Mouse (Mus musculus) limb, embryonic 10.5 days (tissue): ENCODE data around the gene Chn2. TPM values are rescaled to one million over a fixed set of nuclear protein-coding genes. Genes with fewer than 3 reads are reported as not detected.

Source experiments
- DNase-seq: peaks from one replicate; pipeline ENCODE4 v3.0.0-alpha.2; 2017; ENCODE audit warnings: low spot score
- H3K27ac ChIP-seq: fragments of 300-500 bp; sonication (generic); 2 replicates; pipeline ENCODE4 v1.5.1; 2016; ENCODE audit warnings: mild to moderate bottlenecking
- H3K27me3 ChIP-seq: fragments of 300-500 bp; sonication (generic); 2 replicates; pipeline ENCODE4 v1.6.1; 2016; ENCODE audit warnings: low read depth, mild to moderate bottlenecking; ENCODE audit not compliant: poor library complexity, severe bottlenecking
- H3K36me3 ChIP-seq: fragments of 300-500 bp; sonication (generic); 2 replicates; pipeline ENCODE4 v1.6.1; 2016; ENCODE audit warnings: mild to moderate bottlenecking, moderate library complexity
- H3K4me1 ChIP-seq: fragments of 300-500 bp; sonication (generic); 2 replicates; pipeline ENCODE4 v1.6.1; 2016
- H3K4me3 ChIP-seq: fragments of 300-500 bp; sonication (generic); 2 replicates; pipeline ENCODE4 v1.5.1; 2016; ENCODE audit warnings: mild to moderate bottlenecking, moderate library complexity
- H3K9me3 ChIP-seq: fragments of 300-500 bp; sonication (generic); replicated peaks from 2 replicates; pipeline ENCODE4 v1.6.1; 2016; ENCODE audit warnings: mild to moderate bottlenecking
- WGBS: fragments of 180-500 bp; shearing (Covaris S2); methylation state at CpG from one replicate; pipeline ENCODE4 v1.1.7; 2016; 5-methylcytosine and 5-hydroxymethylcytosine counted together
- polyA plus RNA-seq: library from polyadenylated mRNA; unstranded; fragments of >200 nt; fragmentation: Nextera tagmentation; extraction: Ambion mirVana; gene quantifications from 2 replicates; pipeline ENCODE4 v1.2.1, GENCODE M21; 2016

Chn2 gene
- polyA plus RNA-seq, 1 experiment from 2014 or later, result 7.1 TPM

DNA sequence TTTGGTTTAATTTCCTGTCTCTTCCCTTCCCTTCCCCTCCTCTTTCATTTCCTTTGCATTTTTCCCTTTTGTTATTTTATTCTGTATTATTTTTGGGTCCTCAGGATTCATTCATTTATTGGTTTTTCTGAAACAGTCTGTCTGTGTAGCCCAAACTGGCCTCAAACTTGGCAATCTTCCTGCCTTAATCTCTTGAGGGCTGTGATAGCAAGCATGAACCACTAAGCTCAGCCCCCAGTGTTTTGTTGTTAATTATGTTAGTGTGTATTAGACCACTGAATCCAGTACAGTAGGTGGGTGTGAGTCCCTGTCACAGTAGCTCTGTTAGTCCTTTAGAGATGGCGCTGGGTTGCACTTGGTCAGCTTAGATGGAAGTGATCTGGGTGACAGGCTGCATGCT is 93.2 kb downstream of the Chn2 start:
- no peak overlapping the region for H3K27ac ChIP-seq
- no peaks in the 10 kb centered on the region for H3K9me3 ChIP-seq
- no peaks in the 10 kb centered on the region for H3K27me3 ChIP-seq
- DNase-seq, result no peak
- no peaks in the 10 kb centered on the region for H3K4me1 ChIP-seq
- 92% methylated on average over 1 of the region's 1 CpGs for WGBS
- no peaks in the 10 kb centered on the region for H3K36me3 ChIP-seq
- no peak overlapping the region for H3K4me3 ChIP-seq

- Histone ChIP-seq H3K4me3 (no peak overlapping the region), H3K9me3 (no peaks in the 10 kb centered on the region), H3K27me3 (no peaks in the 10 kb centered on the region), H3K4me1 (no peaks in the 10 kb centered on the region), H3K27ac (no peak overlapping the region), H3K36me3 (no peaks in the 10 kb centered on the region)
- DNase-seq, result no peak
- 88% methylated on average over 5 of the region's 5 CpGs for WGBS
Measured at GRCm38 (mm10) chr6:54133231-54133630, 93.9 kb downstream of the Chn2 start.

- Histone ChIP-seq H3K27ac (no peak overlapping the region), H3K27me3 (no peaks in the 10 kb centered on the region), H3K4me1 (peaks cover 12% of the 10 kb centered on the region), H3K4me3 (no peak overlapping the region), H3K36me3 (no peaks in the 10 kb centered on the region), H3K9me3 (no peaks in the 10 kb centered on the region)
- no peak for DNase-seq
- 88% methylated on average over 9 of the region's 9 CpGs for WGBS
Measured at GRCm38 (mm10) chr6:54138157-54138556, 98.8 kb downstream of the Chn2 start.

DNA sequence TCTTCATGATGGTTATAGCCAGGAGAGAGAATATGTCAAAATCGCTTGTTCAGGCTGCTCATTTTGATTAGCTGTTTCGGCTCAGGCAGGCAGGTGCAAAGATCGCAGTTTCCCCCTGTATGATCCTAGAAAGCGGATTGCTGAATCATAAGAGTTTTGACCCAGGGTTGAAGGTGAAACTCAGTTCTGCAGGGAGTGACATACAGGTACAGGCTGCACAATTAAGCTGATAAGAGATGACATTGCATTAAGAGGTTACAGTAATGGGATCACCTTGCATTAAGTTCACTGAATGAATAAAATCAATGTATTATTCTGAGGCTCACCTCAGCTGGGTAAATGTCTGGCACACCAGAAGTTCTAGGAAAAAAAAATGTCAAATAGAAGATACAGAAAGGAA is 101.1 kb downstream of the Chn2 start:
- no peak overlapping the region for H3K27ac ChIP-seq
- 92% methylated on average over 4 of the region's 4 CpGs for WGBS
- no peak overlapping the region for H3K4me3 ChIP-seq
- H3K27me3 ChIP-seq, result no peaks in the 10 kb centered on the region
- H3K36me3 ChIP-seq, result no peaks in the 10 kb centered on the region
- DNase-seq, result no peak
- peaks cover 15% of the 10 kb centered on the region for H3K4me1 ChIP-seq
- no peaks in the 10 kb centered on the region for H3K9me3 ChIP-seq

DNA sequence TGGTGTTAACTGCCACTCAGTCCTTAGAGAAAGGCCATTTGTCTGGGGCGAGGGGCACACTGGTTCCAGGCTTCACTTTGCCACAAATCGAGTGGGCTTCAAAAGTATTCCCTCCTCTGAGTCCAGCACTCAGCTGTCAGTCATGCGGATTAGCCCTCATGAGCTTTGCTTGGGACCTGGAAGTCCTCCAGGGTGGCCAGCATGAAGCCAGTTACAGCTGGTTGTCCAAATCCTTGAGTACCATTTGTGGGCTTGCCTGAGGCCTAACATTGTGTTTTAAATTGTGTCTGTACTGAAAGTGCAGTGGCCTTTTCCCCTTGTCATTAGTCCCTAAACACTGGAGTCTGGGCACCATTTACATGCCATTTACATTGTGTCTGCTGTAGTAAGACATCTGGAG is 101.8 kb downstream of the Chn2 start:
- Histone ChIP-seq H3K27me3 (no peaks in the 10 kb centered on the region), H3K4me1 (peaks cover 22% of the 10 kb centered on the region), H3K27ac (no peak overlapping the region), H3K36me3 (no peaks in the 10 kb centered on the region), H3K4me3 (no peak overlapping the region), H3K9me3 (no peaks in the 10 kb centered on the region)
- no peak for DNase-seq
- WGBS, result 84% methylated on average over 3 of the region's 3 CpGs

- Histone ChIP-seq H3K4me3 (no peak overlapping the region), H3K9me3 (no peaks in the 10 kb centered on the region), H3K4me1 (peaks cover 29% of the 10 kb centered on the region), H3K27me3 (no peaks in the 10 kb centered on the region), H3K36me3 (no peaks in the 10 kb centered on the region), H3K27ac (no peak overlapping the region)
- no peak for DNase-seq
- 81% methylated on average over 11 of the region's 11 CpGs for WGBS
Measured at GRCm38 (mm10) chr6:54142848-54143651, 103.7 kb downstream of the Chn2 start.

GRCm38 (mm10) chr6:54143652-54143960 is 104.3 kb downstream of the Chn2 start:
- Histone ChIP-seq H3K36me3 (no peaks in the 10 kb centered on the region), H3K4me3 (no peak overlapping the region), H3K4me1 (peaks cover 34% of the 10 kb centered on the region), H3K27me3 (no peaks in the 10 kb centered on the region), H3K9me3 (no peaks in the 10 kb centered on the region), H3K27ac (no peak overlapping the region)
- DNase-seq, result no peak
- 84% methylated on average over 2 of the region's 2 CpGs for WGBS

- Histone ChIP-seq H3K9me3 (no peaks in the 10 kb centered on the region), H3K27ac (peak overlapping the region; percentile 54; the same call in 1 of the 2 replicates), H3K27me3 (no peaks in the 10 kb centered on the region), H3K4me3 (no peak overlapping the region), H3K36me3 (no peaks in the 10 kb centered on the region), H3K4me1 (peaks cover 49% of the 10 kb centered on the region)
- WGBS, result 39% methylated on average over 6 of the region's 6 CpGs
- no peak for DNase-seq
Measured at GRCm38 (mm10) chr6:54148844-54149526, 109.6 kb downstream of the Chn2 start.

DNA sequence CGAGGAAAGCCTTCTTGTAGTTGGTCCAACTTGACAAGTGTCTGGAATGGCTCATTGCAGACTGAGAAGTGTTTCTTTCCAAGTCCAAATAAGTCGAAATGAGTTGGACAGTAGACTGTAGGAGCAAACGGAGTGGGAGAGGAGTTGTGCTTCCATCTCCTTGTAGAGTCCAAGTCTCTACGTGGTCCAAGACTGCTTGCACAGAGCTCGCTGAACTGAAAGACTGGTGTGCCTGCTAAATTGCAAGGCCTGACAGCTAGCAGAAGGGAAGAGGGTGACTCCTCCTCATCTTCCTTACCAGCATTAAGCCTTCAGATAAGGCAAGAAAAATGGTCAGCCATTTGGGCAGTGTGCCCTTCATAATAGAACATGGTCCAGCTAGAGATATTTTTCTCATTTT is 111.5 kb downstream of the Chn2 start:
- peaks cover 47% of the 10 kb centered on the region for H3K4me1 ChIP-seq
- H3K27ac ChIP-seq, result no peak overlapping the region
- no peak overlapping the region for H3K4me3 ChIP-seq
- no peaks in the 10 kb centered on the region for H3K27me3 ChIP-seq
- whole genome bisulfite sequencing, result 77% methylated on average over 5 of the region's 5 CpGs
- no peaks in the 10 kb centered on the region for H3K9me3 ChIP-seq
- H3K36me3 ChIP-seq, result no peaks in the 10 kb centered on the region
- no peak for DNase-seq

- WGBS, result 86% methylated on average over 7 of the region's 7 CpGs
- DNase-seq, result no peak
- Histone ChIP-seq H3K9me3 (no peaks in the 10 kb centered on the region), H3K4me3 (no peak overlapping the region), H3K27ac (no peak overlapping the region), H3K27me3 (no peaks in the 10 kb centered on the region), H3K4me1 (peaks cover 39% of the 10 kb centered on the region), H3K36me3 (no peaks in the 10 kb centered on the region)
Measured at GRCm38 (mm10) chr6:54151443-54152241, 112.3 kb downstream of the Chn2 start.

GRCm38 (mm10) chr6:54157097-54157496 is 117.7 kb downstream of the Chn2 start:
- H3K27me3 ChIP-seq, result no peaks in the 10 kb centered on the region
- peaks cover 15% of the 10 kb centered on the region for H3K4me1 ChIP-seq
- H3K27ac ChIP-seq, result no peak overlapping the region
- 87% methylated on average over 2 of the region's 2 CpGs for WGBS
- no peaks in the 10 kb centered on the region for H3K36me3 ChIP-seq
- H3K4me3 ChIP-seq, result no peak overlapping the region
- no peak for DNase-seq
- H3K9me3 ChIP-seq, result no peaks in the 10 kb centered on the region

- WGBS, result 34% methylated on average over 3 of the region's 3 CpGs
- Histone ChIP-seq H3K4me1 (peaks cover 15% of the 10 kb centered on the region), H3K4me3 (no peak overlapping the region), H3K27ac (no peak overlapping the region), H3K9me3 (no peaks in the 10 kb centered on the region), H3K27me3 (no peaks in the 10 kb centered on the region), H3K36me3 (no peaks in the 10 kb centered on the region)
- DNase-seq, result no peak
Measured at GRCm38 (mm10) chr6:54158317-54158716, 119.0 kb downstream of the Chn2 start.

DNA sequence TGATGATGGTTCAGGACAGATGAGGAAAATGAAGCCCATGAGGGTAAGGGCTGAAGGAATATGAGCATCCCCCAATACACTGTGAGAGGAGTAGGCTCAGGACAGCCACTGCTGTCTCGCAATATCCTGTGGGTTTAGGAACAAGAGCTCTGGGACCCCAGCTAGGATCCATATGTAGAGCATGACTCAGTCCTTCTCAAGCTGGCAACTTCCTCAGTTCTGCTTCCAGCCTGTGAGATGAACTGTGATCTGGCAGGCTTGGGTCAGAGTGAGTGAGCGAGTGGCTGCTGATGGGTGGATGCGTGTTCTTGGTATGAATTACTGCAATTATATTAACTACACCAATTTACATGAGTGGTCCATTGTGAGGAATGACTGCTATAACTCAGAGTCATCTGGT is 121.3 kb downstream of the Chn2 start:
- Histone ChIP-seq H3K9me3 (no peaks in the 10 kb centered on the region), H3K4me1 (peaks cover 11% of the 10 kb centered on the region), H3K4me3 (no peak overlapping the region), H3K27ac (no peak overlapping the region), H3K27me3 (no peaks in the 10 kb centered on the region), H3K36me3 (no peaks in the 10 kb centered on the region)
- DNase-seq, result no peak
- 91% methylated on average over 3 of the region's 3 CpGs for WGBS
